Mouse (Mus musculus) lung, embryonic 14.5 days (tissue): ENCODE measurements around the gene Ranbp2. TPM values are rescaled to one million over a fixed set of nuclear protein-coding genes. Genes with fewer than 3 reads are reported as not detected.
A peak's percentile ranks its signal among the peaks of the same experiment; 100 is the strongest.

Experiments
- ATAC-seq: fragments of 200-750 bp; cut with Nextera tagmentation; 2 replicates; pipeline ENCODE4 v1.8.0; 2017; ENCODE audit warnings: mild to moderate bottlenecking, moderate TSS enrichment, moderate library complexity; ENCODE audit not compliant: insufficient read depth
- DNase-seq: peaks from one replicate; pipeline ENCODE4 v3.0.0-alpha.2; 2015
- H3K27ac ChIP-seq: fragments of 300-500 bp; sonication (generic); 2 replicates; pipeline ENCODE4 v1.5.1; 2014; ENCODE audit warnings: low read depth, mild to moderate bottlenecking, moderate library complexity
- H3K27me3 ChIP-seq: fragments of 300-500 bp; sonication (generic); 2 replicates; pipeline ENCODE4 v1.6.1; 2014; ENCODE audit warnings: low read length, control low read depth; ENCODE audit not compliant: insufficient read depth
- H3K36me3 ChIP-seq: fragments of 300-500 bp; sonication (generic); 2 replicates; pipeline ENCODE4 v1.6.1; 2014; ENCODE audit warnings: control low read depth; ENCODE audit not compliant: insufficient read depth
- H3K4me1 ChIP-seq: fragments of 300-500 bp; sonication (generic); 2 replicates; pipeline ENCODE4 v1.6.1; 2014; ENCODE audit warnings: antibody characterized with exemption, control low read depth; ENCODE audit not compliant: insufficient read depth
- H3K4me2 ChIP-seq: fragments of 300-500 bp; sonication (generic); 2 replicates; pipeline ENCODE4 v1.6.1; 2014; ENCODE audit warnings: mild to moderate bottlenecking
- H3K4me3 ChIP-seq: fragments of 300-500 bp; sonication (generic); 2 replicates; pipeline ENCODE4 v1.5.1; 2014; ENCODE audit warnings: low read depth, low read length
- H3K9ac ChIP-seq: fragments of 300-500 bp; sonication (generic); 2 replicates; pipeline ENCODE4 v1.6.1; 2014
- H3K9me3 ChIP-seq: fragments of 300-500 bp; sonication (generic); 2 replicates; pipeline ENCODE4 v1.6.1; 2016; ENCODE audit warnings: low read depth, low read length, control low read depth
- CTCF ChIP-seq: IDR thresholded peaks from 2 replicates; pipeline ENCODE4 v1.5.1; 2016; ENCODE audit warnings: antibody characterized with exemption, low read depth
- WGBS: fragments of 180-500 bp; shearing (Covaris S2); extraction: QIAGEN DNeasy Blood & Tissue Kit; methylation state at CpG from one replicate; pipeline ENCODE4 v1.1.7; 2014; 5-methylcytosine and 5-hydroxymethylcytosine counted together
- polyA plus RNA-seq: library from polyadenylated mRNA; unstranded; fragments of >200 nt; fragmentation: Nextera tagmentation; extraction: Ambion mirVana; gene quantifications from 2 replicates; pipeline ENCODE4 v1.2.1, GENCODE M21; 2014

The Ranbp2 gene
- polyA plus RNA-seq, 1 experiment from 2014 or later, result 40.8 TPM

GRCm38 (mm10) chr10:58412852-58413251, 33.9 kb upstream of the Ranbp2 start:
- TF ChIP-seq CTCF, result no peak
- Histone ChIP-seq H3K4me1 (no peaks in the 10 kb centered on the region), H3K27me3 (no peaks in the 10 kb centered on the region), H3K36me3 (peaks cover 89% of the 10 kb centered on the region), H3K9ac (no peak overlapping the region), H3K9me3 (no peaks in the 10 kb centered on the region), H3K27ac (no peak overlapping the region), H3K4me2 (no peak overlapping the region), H3K4me3 (no peak overlapping the region)
- DNase-seq, result no peak
- ATAC-seq, result no peak

GRCm38 (mm10) chr10:58416702-58417101, 30.0 kb upstream of the Ranbp2 start:
- Histone ChIP-seq H3K9me3 (no peaks in the 10 kb centered on the region), H3K4me2 (no peak overlapping the region), H3K27ac (peak overlapping the region; percentile 54), H3K4me1 (no peaks in the 10 kb centered on the region), H3K4me3 (no peak overlapping the region), H3K27me3 (no peaks in the 10 kb centered on the region), H3K9ac (no peak overlapping the region), H3K36me3 (peaks cover 70% of the 10 kb centered on the region)
- ATAC-seq (peak; percentile 99), DNase-seq (peak; percentile 92)
- 41% methylated on average over 3 of the region's 3 CpGs for WGBS
- no peak for TF ChIP-seq CTCF

- no peak for ATAC-seq
- Histone ChIP-seq H3K9me3 (no peaks in the 10 kb centered on the region), H3K9ac (no peak overlapping the region), H3K36me3 (peaks cover 69% of the 10 kb centered on the region), H3K27ac (0 out of 2 replicates have a peak overlapping the region, but pooled peaks have one; percentile 1), H3K4me3 (no peak overlapping the region), H3K27me3 (no peaks in the 10 kb centered on the region), H3K4me2 (no peak overlapping the region), H3K4me1 (no peaks in the 10 kb centered on the region)
- TF ChIP-seq CTCF, result no peak
- WGBS, result 85% methylated on average over 10 of the region's 10 CpGs
- DNase-seq, result no peak
Observed at GRCm38 (mm10) chr10:58418290-58418971, 28.3 kb upstream of the Ranbp2 start.

- H3K4me2 ChIP-seq, result no peak overlapping the region
- H3K27me3 ChIP-seq, result no peaks in the 10 kb centered on the region
- TF ChIP-seq CTCF, result no peak
- H3K9ac ChIP-seq, result no peak overlapping the region
- no peak for ATAC-seq
- H3K4me1 ChIP-seq, result no peaks in the 10 kb centered on the region
- H3K27ac ChIP-seq, result no peak overlapping the region
- WGBS, result 96% methylated on average over 2 of the region's 2 CpGs
- H3K36me3 ChIP-seq, result peaks cover 24% of the 10 kb centered on the region
- no peaks in the 10 kb centered on the region for H3K9me3 ChIP-seq
- no peak overlapping the region for H3K4me3 ChIP-seq
- DNase-seq, result no peak
Observed at GRCm38 (mm10) chr10:58427930-58428329, 18.8 kb upstream of the Ranbp2 start.

GRCm38 (mm10) chr10:58445850-58446249, 870 bp upstream of the Ranbp2 start:
- H3K36me3 ChIP-seq, result 0 out of 2 replicates have a peak, but pooled peaks cover 6% of the 10 kb centered on the region
- peak overlapping the region; percentile 81 for H3K4me2 ChIP-seq
- peak overlapping the region; percentile 97 for H3K9ac ChIP-seq
- no peaks in the 10 kb centered on the region for H3K4me1 ChIP-seq
- WGBS, result 20% methylated on average over 9 of the region's 9 CpGs
- peak overlapping the region; percentile 93 for H3K4me3 ChIP-seq
- peak; percentile 54 for DNase-seq
- no peaks in the 10 kb centered on the region for H3K27me3 ChIP-seq
- H3K27ac ChIP-seq, result peak overlapping the region; percentile 98
- no peaks in the 10 kb centered on the region for H3K9me3 ChIP-seq
- no peak for ATAC-seq
- TF ChIP-seq CTCF, result no peak

- DNase-seq, result peak; percentile 46
- H3K9me3 ChIP-seq, result no peaks in the 10 kb centered on the region
- no peak for TF ChIP-seq CTCF
- no peaks in the 10 kb centered on the region for H3K27me3 ChIP-seq
- peak overlapping the region; percentile 93 for H3K4me3 ChIP-seq
- H3K36me3 ChIP-seq, result 0 out of 2 replicates have a peak, but pooled peaks cover 8% of the 10 kb centered on the region
- H3K9ac ChIP-seq, result peak overlapping the region; percentile 97
- peak overlapping the region; percentile 98 for H3K27ac ChIP-seq
- under 1% methylated on average over 32 of the region's 32 CpGs for WGBS
- peak overlapping the region; percentile 69 for H3K4me2 ChIP-seq
- no peaks in the 10 kb centered on the region for H3K4me1 ChIP-seq
- no peak for ATAC-seq
Observed at GRCm38 (mm10) chr10:58447280-58447781, 611 bp downstream of the Ranbp2 start.

- ATAC-seq, result no peak
Observed at GRCm38 (mm10) chr10:58451575-58451974, 4.9 kb downstream of the Ranbp2 start.

More at GRCm38 (mm10) chr10:58451575-58451974, 4.9 kb downstream of the Ranbp2 start:
- Histone ChIP-seq H3K27ac (no peak overlapping the region), H3K4me2 (no peak overlapping the region), H3K9ac (no peak overlapping the region), H3K4me1 (no peaks in the 10 kb centered on the region), H3K9me3 (no peaks in the 10 kb centered on the region), H3K4me3 (no peak overlapping the region), H3K27me3 (no peaks in the 10 kb centered on the region), H3K36me3 (peaks cover 44% of the 10 kb centered on the region)
- DNase-seq, result no peak
- no peak for TF ChIP-seq CTCF
